Mouse (Mus musculus) cerebellum, adult (tissue): ENCODE results near the gene Il1r1.

ENCODE experiments used
- ATAC-seq: cut with Nextera tagmentation; 2 replicates; pipeline ENCODE4 v1.9.2; 2017; ENCODE audit warnings: mild to moderate bottlenecking, moderate library complexity, mixed read lengths; ENCODE audit not compliant: insufficient number of reproducible peaks, low FRiP score, low TSS enrichment

Gene Il1r1

GRCm38 (mm10) chr1:40224539-40225284, at the start of gene Il1r1:
Gene Il1r1 (plus strand): TSS chr1:40225080.
- no peak for ATAC-seq

GRCm38 (mm10) chr1:40175123-40175522, 49.8 kb upstream of the Il1r1 start:
- ATAC-seq = no peak

GRCm38 (mm10) chr1:40175797-40176196, 49.1 kb upstream of the Il1r1 start:
- ATAC-seq = no peak

GRCm38 (mm10) chr1:40179031-40179430, 45.8 kb upstream of the Il1r1 start:
- no peak for ATAC-seq

GRCm38 (mm10) chr1:40179493-40179892, 45.4 kb upstream of the Il1r1 start:
- ATAC-seq = no peak

- no peak for ATAC-seq
Observed at GRCm38 (mm10) chr1:40180861-40181260, 44.0 kb upstream of the Il1r1 start.

- ATAC-seq = no peak
Observed at GRCm38 (mm10) chr1:40181716-40182115, 43.2 kb upstream of the Il1r1 start.

- no peak for ATAC-seq
Observed at GRCm38 (mm10) chr1:40183410-40183809, 41.5 kb upstream of the Il1r1 start.

- no peak for ATAC-seq
Observed at GRCm38 (mm10) chr1:40187961-40188360, 36.9 kb upstream of the Il1r1 start.

GRCm38 (mm10) chr1:40190025-40190424, 34.9 kb upstream of the Il1r1 start:
- ATAC-seq = no peak

GRCm38 (mm10) chr1:40190837-40191236, 34.0 kb upstream of the Il1r1 start:
- ATAC-seq = no peak

- ATAC-seq = no peak
Observed at GRCm38 (mm10) chr1:40194279-40194678, 30.6 kb upstream of the Il1r1 start.

- ATAC-seq = no peak
Observed at GRCm38 (mm10) chr1:40213337-40214159, 11.3 kb upstream of the Il1r1 start.

GRCm38 (mm10) chr1:40217521-40217920, 7.4 kb upstream of the Il1r1 start:
- no peak for ATAC-seq

- no peak for ATAC-seq
Observed at GRCm38 (mm10) chr1:40218603-40219002, 6.3 kb upstream of the Il1r1 start.

GRCm38 (mm10) chr1:40220549-40220948, 4.3 kb upstream of the Il1r1 start:
- no peak for ATAC-seq

- ATAC-seq = no peak
Observed at GRCm38 (mm10) chr1:40221864-40222263, 3.0 kb upstream of the Il1r1 start.

- no peak for ATAC-seq
Observed at GRCm38 (mm10) chr1:40222680-40223079, 2.2 kb upstream of the Il1r1 start.

- ATAC-seq = no peak
Observed at GRCm38 (mm10) chr1:40223591-40223990, 1.3 kb upstream of the Il1r1 start.

GRCm38 (mm10) chr1:40225580-40225979, 700 bp downstream of the Il1r1 start:
- no peak for ATAC-seq

GRCm38 (mm10) chr1:40229033-40229432, 4.2 kb downstream of the Il1r1 start:
- no peak for ATAC-seq
